Mouse (Mus musculus): ENCODE results near the gene Trit1. TPM values are rescaled to one million over a fixed set of nuclear protein-coding genes. Genes with fewer than 3 reads are reported as not detected.

Trit1 gene
- total RNA-seq, 2 experiments from 2014 or later = 14.1 to 15.8 TPM

DNA sequence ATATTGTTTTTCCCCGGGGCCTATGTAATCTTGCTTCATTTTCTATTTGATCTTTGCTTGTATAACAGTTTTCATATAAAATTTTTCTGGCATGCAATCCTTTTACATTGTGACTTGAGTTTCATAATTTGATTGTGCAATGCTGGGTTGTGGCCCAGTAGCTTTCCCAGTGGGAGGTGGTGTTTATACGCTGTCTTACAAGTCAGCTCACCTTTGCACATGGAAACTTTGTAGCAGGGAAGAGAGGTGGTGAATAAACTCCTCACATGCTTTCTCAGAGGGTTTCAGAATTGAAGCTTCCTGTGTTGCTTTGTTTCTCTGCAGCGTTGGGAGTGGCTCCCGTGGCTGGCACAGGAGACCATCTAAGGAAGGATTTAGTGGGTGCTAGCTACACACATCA lies 28.4 kb downstream of the Trit1 start:
- DNase-seq (ENCODE audit: low spot score in 2 of 2) = no peak

DNA sequence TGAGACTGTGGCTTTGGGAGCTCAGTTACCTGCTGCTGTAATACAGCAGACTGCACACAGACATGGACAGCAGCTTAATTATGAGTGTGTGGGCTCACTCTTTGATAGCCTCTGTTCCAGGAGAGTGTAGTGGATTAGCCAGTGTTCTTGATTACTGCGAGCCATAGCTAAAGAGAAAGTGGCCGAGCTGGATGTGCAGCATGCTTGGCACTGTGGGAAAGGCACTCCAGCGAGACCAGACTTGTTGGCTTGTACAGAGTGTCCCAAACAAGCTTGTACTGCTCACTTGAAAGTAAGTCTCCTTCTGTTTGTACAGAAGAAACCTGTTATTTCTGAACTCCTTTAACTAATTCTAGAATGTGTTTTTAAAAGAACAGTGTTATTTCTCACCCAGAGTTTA lies 29.9 kb downstream of the Trit1 start:
- DNase-seq (ENCODE audit: low spot score in 2 of 2) = no peak

DNA sequence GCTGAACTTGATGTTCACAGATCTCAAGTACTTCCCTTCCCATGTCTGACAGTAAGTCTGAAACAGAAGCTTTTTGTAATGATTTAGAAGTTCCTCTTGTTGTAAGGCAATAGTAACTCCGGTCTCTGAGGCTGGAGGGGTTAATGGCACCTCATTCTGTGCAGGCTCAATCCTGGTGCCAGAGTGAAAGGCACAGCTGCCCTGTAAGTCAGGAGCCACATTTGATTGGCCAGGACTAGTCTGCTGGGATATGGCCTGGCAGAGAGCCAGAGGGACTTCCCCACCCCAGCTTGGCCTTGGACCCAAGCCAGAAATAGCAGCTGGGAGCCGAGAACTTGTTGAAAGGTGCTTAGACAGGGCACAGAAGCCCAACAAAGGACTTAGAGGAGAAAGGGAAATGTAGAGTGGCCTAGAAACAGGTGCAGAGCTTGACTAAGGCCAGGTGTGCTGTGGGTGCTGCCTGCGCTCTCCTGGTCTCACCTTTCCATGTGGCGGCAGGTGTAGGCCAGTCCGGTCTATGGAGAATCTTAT lies 34.3 kb downstream of the Trit1 start:
- peak; percentile 73 to 87 for DNase-seq (ENCODE audit: low spot score in 2 of 2)

DNA sequence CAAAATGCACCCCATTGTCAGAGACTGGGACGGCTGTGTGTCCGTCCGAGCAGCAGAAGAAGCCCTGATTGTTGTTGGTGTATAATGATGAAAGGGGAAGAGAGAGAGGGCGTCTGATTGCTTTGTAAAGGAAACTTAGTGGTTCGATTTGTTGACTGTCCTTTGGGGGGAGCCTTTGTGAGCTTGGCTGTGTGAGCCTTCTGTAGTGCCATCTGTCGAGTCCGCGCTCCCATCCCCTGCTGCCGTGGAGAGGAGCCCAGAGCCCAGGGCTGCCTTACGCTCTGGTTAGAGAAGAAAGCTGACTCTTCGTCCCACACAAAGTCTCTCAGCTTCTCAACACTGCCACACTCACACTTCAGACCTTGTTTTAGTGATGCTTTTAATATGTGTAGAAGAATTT lies 36.8 kb downstream of the Trit1 start:
- no peak for DNase-seq (ENCODE audit: low spot score in 2 of 2)

DNA sequence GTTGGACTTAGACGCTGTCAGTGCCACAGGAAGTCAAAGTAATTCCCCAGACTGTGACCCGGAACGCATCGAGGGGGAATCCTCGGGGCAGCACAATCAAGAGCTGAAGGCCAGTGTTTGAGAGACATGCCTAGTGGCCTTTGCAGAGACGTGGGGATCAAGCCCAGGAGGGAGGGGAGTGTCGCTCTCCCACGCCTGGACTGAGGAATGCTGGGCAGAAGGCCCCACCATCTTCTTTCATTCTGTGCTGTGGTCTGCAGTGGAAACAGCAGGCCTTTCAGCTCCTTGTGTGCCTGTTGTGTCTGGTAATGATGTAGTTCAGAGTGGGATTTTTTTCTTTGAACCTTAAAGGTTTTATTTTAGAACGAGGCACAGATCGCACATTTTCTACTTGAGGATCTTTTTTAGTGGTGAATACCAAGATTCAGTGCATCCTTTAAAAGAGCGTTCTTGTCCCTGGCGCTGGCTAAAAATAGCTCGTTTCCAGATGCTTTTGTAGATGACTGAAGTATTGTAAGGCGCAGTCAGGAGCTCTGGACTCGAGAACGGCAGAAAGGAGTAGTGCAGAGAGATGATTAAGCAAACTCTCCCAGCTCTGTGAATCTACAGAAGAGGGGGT lies 37.9 kb downstream of the Trit1 start:
- no peak for DNase-seq (ENCODE audit: low spot score in 2 of 2)

DNA sequence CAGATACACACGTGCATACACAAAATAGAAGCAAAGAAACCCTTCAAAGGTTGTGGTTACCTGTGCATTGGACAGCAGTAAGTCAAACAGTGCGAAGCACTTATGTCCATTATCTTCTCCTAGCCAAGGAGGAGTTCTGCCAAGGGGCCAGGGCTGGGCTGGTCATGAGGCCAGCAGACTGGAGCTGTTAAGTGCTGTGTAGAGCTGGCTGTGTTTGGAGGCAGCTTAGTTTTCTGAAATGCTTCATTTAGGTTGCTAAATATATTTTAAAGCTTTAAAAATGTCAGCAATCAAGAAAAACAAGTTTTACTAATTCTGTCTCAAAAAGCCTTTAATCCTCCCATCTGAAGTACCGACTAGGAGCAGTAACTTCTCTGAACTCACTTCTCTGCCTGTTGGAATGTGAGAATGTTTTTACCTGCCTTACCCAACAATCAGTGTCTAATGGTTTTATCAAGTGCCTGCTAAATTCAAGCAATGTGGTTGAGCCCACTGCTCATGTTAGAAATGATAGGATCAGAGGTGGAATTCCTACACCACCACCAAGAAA lies 40.2 kb downstream of the Trit1 start:
- DNase-seq (ENCODE audit: low spot score in 2 of 2) = no peak

DNA sequence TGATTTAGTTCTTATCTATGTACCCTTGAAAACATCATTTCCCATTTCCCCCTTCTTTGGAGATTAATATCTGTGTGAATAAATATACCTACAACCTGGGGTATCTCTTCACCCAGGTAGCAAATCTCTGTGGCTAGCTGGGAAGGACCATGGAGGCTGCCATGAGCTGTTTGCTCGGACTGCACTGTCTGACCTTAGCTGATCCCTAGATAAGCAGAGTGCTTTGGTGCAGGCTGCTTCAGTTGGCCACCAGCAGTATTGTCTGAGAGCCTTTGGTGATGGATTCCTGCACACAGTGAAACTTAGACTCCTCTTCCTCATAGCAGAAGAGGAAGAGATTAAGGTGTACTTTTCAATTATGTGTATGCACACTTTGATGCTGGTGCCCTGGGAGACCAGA lies 41.6 kb downstream of the Trit1 start:
- DNase-seq (ENCODE audit: low spot score in 2 of 2) = no peak

DNA sequence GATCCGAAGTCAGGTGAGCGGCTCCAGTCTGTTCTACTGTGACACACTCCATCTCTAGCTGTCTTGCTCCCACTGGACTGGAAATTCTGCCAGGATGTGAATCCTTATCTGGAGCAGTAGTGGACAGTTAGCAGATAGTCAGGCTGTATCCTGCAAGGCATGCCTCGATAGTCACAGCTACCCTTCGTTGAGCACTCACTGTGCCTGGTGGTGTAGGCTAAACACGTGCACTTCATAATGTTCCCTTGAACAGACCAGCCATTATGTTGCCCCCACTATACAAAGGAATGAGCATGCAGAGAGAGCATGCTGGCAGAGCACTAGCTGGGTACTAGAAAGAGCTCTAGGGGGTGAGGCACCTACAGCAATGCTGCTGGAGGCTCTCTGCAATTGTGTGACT lies 45.3 kb downstream of the Trit1 start:
- DNase-seq (ENCODE audit: low spot score in 2 of 2) = no peak

DNA sequence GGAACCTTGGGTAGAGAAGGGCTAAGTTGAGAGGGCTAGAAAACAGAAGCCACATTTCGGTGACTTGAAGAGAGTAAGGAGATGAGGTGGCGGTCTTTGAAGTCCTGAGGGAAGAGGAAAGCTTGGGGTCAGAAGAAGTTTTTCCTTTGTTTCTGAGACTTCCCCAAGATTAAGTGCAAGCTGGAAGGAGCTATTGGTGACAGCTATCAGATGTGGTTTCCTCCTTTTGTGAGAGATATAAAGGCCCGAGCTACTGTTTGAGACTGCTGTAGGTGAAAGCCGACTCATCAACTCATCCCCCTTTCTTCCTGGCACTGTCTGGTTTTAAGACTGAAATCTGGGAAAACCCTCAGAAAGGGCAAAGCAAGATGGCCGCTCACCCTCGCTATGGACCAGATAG lies 52.2 kb downstream of the Trit1 start:
- no peak for DNase-seq (ENCODE audit: low spot score in 2 of 2)

DNA sequence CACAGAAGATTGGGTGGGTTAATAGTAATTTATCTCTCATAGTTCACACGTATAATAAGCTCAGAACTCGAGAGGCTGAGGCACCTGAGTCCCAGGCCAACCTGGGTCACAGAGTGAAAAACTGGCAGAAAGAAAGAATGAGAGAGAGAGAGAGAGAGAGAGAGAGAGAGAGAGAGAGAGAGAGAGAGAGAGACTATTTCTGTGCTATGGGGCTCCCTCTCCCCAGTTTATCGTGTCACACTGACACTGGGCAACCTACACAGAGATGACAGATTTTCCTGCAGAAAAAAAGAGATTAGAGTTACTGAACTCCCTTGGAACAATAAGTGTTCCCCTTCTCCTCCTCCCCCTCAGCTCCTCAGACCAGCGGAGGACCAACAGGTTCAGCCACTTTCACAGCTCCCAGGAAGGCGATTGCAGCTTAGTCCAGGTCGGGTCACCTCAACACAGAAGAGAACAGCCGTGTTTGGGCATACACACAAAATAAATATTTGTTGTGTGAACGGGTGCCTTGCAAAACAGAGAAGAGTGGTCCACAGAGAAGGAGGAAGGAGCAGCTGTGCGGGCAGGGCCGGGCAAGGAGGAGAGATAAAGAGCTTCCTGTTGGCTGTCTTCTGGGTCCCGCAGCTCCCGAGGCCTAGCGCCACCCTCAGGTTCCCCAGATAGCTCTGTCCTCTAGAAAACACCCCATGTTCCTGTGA lies 55.0 kb downstream of the Trit1 start:
- peak in 1 of 2 experiments; percentile 25 for DNase-seq (ENCODE audit: low spot score in 2 of 2)

DNA sequence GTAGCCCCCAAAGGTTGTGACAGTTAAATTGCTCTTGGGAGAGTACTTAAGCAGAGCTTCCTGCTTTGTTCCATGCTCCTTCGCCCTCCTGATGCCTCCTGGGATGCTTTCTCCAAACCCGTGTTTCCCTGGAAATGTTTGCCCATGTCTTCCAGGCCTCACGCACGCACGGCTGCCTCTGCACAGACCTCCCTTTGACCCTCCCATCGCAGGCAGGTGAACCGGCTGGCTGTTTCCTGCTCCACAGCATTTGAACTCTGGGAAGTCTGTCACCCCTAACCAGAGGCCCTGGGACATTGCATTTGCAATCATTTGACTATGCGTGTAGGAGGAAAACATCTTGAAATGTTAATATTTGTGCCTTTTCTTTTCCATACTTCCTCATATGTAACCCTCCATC lies 60.5 kb downstream of the Trit1 start:
- no peak for DNase-seq (ENCODE audit: low spot score in 2 of 2)

DNA sequence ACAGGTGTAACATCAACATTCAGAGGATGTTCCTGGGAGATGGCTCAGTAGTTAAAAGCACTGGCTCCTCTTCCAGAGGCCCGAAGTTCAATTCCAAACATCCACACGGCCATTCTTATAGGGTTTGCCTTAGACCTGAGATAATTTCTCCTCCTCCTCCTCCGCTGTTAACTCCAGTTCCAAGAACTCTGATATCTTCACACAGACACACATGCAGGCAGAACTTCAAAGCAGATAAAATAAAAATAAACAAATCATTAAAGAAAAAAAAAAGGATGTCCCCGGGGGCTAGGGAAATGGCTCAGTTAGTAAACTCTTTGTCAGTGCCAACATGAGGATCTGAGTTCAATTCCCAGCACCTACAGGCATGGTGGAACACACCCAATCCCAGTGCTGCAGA lies 61.8 kb downstream of the Trit1 start:
- no peak for DNase-seq (ENCODE audit: low spot score in 2 of 2)

DNA sequence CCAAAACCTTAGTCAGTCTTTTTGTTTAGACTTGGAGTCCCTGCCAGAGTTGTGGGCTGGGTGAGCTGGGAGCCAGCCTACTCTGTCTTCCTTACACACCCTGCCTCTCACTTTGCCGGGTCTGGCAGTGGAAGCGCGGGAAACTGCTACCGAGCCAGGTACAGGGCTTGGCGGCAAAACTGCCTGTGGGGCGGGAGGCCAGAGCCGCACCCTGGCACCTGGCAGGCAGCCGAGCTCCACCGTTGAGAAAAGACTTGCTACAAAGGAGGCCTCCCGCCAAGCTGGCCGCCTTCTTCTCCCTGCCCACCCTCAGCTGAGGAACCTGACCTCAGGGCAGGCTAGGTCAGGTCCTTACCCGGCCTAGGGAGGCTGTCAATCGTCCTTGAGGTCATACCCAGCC lies 64.4 kb downstream of the Trit1 start:
- no peak for DNase-seq (ENCODE audit: low spot score in 2 of 2)

DNA sequence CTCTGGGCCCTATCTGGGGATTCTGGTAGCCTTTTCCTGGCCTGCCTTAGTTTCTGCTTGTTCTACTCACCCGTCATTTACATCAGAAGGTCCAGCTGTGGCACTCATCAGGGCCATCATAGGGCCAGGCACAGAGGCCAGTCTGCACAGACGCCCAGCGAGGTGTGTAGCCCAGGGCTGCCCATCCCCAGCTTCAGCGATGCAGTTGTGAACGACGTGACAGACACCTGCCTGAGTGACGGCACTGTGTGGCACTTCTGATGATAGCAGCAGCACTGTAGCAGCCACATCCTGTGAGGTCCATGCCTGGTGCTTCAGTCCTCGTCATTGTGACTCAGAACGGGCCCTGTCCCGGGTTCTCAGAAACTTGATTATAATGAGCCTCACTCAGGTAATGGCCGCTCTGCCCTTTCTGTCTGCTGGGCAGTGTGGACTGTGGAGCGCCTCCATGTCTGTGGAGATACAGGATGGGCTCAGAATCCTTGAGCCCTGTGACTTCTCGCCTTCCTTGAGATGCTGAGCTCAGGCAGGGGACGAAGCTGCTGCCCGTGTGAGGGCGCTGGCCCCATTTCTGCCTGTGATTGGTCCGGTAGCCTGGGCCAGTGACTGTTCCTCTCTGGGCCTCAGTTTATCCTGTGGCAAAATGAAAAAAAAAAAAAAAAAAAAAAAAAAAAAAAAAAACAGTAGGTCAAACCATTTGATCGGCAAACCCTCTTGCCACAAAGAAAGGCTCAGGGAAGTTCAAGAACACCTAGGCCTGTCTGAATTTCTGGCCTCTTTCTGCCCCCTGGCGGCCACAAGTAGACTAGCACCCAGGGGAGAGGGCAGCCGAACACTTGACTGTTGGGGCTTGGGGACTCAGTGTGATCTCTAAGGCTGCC lies 66.1 kb downstream of the Trit1 start:
- DNase-seq (ENCODE audit: low spot score in 2 of 2) = peak in 1 of 2 experiments; percentile 35

DNA sequence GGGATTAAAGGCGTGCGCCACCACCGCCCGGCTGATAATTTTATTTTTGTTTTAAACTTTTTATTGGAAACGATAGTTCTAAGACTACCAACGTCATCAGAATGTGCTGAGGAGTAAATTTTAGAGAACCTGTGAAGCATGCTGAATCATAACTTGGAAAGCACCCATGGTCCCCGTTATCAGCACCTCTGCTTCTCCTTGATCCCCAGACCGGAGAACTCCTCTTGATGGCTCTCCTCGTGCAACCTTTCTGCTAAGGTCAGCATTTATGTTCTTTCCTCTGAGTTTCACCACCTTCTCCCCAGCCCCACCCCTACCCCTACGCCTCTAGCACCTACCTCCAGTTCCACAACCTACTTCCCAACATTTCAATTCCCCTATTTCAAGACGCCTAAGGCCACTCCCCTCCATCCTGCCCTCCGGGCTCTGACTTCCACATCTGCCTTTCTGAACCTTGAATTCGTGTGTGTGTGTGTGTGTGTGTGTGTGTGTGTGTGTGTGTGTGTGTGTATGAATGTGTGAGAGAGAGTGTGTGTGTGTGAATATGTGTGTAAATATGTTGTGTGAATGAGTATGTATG lies 67.0 kb downstream of the Trit1 start:
- no peak for DNase-seq (ENCODE audit: low spot score in 2 of 2)

DNA sequence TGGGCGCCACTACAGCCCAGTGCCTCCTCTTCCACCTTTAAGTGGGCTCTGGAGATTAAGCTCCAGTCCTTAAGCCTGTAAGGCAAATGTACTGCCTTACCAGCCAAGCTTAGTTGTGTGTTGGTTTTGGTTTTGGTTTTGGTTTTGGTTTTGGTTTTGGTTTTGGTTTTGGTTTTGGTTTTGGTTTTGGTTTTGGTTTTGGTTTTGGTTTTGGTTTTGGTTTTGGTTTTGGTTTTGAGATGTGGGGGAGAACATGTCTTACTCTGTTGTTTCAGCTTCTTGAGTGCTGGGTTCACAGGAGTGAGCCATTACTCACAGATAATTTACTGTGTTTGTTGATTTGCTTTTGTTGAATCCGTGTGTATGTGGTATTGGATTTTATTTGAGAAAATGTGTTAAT lies 68.9 kb downstream of the Trit1 start:
- DNase-seq (ENCODE audit: low spot score in 2 of 2) = no peak

DNA sequence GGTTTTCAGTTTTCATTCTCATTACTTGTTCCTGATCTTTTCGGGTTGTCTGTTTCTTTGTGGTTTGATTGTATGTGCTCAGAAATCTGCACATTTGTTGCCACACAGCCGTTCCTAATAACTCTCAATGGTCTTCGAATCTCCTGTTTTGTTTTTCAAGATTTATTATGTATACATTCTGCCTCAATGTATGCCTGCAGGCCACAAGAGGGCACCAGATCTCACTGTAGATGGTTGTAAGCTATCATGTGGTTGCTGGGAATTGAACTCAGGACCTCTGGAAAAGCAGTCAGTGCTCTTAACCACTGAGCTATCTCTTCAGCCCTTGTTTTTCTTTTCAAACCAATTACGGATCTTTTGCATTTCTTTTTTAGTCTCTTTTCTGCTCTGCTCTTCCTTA lies 70.0 kb downstream of the Trit1 start:
- no peak for DNase-seq (ENCODE audit: low spot score in 2 of 2)

DNA sequence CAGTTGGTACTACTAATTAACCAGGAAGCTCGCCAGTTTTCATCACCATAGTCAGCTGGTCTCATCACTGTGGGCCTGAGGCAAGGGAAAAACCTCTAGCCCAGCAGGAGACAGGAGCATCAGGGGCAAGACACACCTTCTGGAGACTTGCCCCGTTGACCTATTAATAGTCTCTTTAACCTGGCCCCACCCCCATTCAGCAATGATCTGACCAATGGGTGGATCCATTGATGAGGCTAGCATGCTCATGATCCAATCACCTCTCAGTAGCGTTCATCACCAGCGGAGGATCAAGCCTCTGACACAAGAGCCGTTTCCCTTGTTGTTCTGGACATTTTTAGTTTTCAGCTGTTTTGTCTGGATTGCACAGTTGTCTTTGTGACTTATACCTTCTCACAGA lies 76.2 kb downstream of the Trit1 start:
- no peak for DNase-seq (ENCODE audit: low spot score in 2 of 2)

DNA sequence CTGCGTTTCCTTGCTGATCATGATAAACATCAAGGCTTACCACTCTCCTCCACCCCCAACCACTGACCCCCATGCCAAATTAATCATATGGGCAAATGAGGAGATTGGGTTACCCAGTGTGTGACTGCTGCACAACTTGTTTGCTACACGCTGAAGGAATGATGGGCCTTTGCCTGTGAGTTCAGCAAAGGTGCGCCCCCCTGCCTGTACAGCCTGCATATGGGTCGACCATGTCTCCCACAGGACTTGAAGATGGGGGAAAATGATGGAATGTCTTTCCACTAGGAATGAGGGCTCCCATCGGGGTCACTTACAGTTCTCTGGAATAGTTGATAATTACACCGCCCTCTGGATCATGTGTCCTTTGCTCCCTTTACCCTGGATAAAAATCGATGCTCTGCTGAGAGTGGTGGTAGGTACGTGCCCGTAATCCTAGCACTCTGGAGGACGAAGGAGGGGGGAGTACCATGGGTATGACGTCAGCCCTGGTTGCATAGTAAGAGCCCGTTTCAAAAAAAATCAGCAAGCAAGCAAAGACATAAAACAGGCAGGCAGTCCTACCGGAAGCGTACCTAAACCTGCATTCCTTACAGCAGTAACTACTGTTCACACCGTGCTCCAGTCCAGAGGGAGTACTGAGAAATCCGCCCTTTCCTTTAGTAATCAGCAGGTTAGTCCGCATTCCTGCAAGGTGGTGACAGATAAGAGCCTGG lies 76.8 kb downstream of the Trit1 start:
- DNase-seq (ENCODE audit: low spot score in 2 of 2) = no peak

DNA sequence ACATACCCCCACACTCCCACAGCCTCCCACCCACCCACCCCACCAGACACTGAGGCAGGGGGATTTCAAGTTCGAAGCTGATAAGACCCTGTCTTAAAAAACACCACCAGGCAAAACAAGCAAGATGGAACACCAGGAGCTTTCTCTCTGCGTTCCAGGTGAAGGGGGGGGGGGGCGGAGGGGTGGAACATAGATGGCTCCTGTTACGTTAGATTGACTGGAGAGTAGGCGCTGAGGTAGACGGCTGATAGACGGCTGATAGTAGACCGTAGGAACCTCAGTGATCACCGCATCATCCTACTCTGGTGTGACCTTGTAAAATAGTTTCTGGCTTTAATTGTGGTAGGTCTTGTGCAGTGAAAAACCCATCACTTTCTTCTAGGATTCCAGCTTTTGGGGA lies 77.5 kb downstream of the Trit1 start:
- DNase-seq (ENCODE audit: low spot score in 2 of 2) = no peak
